Mouse (Mus musculus) CH12F3 (cell line): ENCODE data around the gene Dppa5a.
"Not testable (repeated sequence)": the region's sequence is repeated elsewhere in the genome, so short reads cannot be mapped to it uniquely, and the experiment has no call there.

ENCODE experiments used
- in situ Hi-C: fragments of 300-500 bp; cut with MboI; formaldehyde crosslinking; loops from 2 replicates; pipeline ENCODE4 v1.14.3; 2020; ENCODE audit warnings: low sequenced_read_pairs

Dppa5a gene

GRCm38 (mm10) chr9:78365850-78366544 is 2.0 kb downstream of the Dppa5a start:
- in situ Hi-C loops: no loop called here

GRCm38 (mm10) chr9:78364701-78365100 is 3.3 kb downstream of the Dppa5a start:
- in situ Hi-C loops: no loop called here

- in situ Hi-C loops: no loop called here
Observed at GRCm38 (mm10) chr9:78363374-78363773, 4.6 kb downstream of the Dppa5a start.

GRCm38 (mm10) chr9:78360484-78360872 is 7.5 kb downstream of the Dppa5a start:
- in situ Hi-C loops: no loop called here

GRCm38 (mm10) chr9:78359750-78360483 is 8.1 kb downstream of the Dppa5a start:
- in situ Hi-C loops: no loop called here

- in situ Hi-C loops: no loop called here
Observed at GRCm38 (mm10) chr9:78358053-78358452, 9.9 kb downstream of the Dppa5a start.

GRCm38 (mm10) chr9:78355611-78356010 is 12.4 kb downstream of the Dppa5a start, which contains the start of gene Gsta2:
Gene Gsta2 (minus strand): TSS chr9:78355788.
- in situ Hi-C loops: no loop called here

- in situ Hi-C loops: no loop called here
Observed at GRCm38 (mm10) chr9:78354665-78355578, 13.1 kb downstream of the Dppa5a start.

- in situ Hi-C loops: no loop called here
Observed at GRCm38 (mm10) chr9:78351504-78352220, 16.3 kb downstream of the Dppa5a start.

- in situ Hi-C loops: not testable (repeated sequence)
Observed at GRCm38 (mm10) chr9:78350007-78350406, 18.0 kb downstream of the Dppa5a start.

- in situ Hi-C loops: not testable (repeated sequence)
Observed at GRCm38 (mm10) chr9:78349141-78349540, 18.8 kb downstream of the Dppa5a start.

GRCm38 (mm10) chr9:78348206-78349004 is 19.6 kb downstream of the Dppa5a start:
- in situ Hi-C loops: not testable (repeated sequence)

GRCm38 (mm10) chr9:78347004-78347403 is 21.0 kb downstream of the Dppa5a start:
- in situ Hi-C loops: no loop called here

GRCm38 (mm10) chr9:78345235-78345634 is 22.7 kb downstream of the Dppa5a start:
- in situ Hi-C loops: not testable (repeated sequence)

GRCm38 (mm10) chr9:78343055-78343454 is 24.9 kb downstream of the Dppa5a start:
- in situ Hi-C loops: not testable (repeated sequence)

GRCm38 (mm10) chr9:78342494-78342893 is 25.5 kb downstream of the Dppa5a start:
- in situ Hi-C loops: not testable (repeated sequence)

- in situ Hi-C loops: not testable (repeated sequence)
Observed at GRCm38 (mm10) chr9:78340324-78340723, 27.7 kb downstream of the Dppa5a start.

GRCm38 (mm10) chr9:78337050-78337449 is 30.9 kb downstream of the Dppa5a start:
- in situ Hi-C loops: not testable (repeated sequence)

GRCm38 (mm10) chr9:78327289-78327688 is 40.7 kb downstream of the Dppa5a start, which contains the start of gene Omt2b:
Gene Omt2b (plus strand): TSS chr9:78327589.
- in situ Hi-C loops: not testable (repeated sequence)

- in situ Hi-C loops: no loop called here
Observed at GRCm38 (mm10) chr9:78319499-78319898, 48.5 kb downstream of the Dppa5a start.
